Mouse (Mus musculus) lung, postnatal 0 days (tissue): ENCODE data around the gene Glrx5. TPM values are rescaled to one million over a fixed set of nuclear protein-coding genes. Genes with fewer than 3 reads are reported as not detected.
A peak's percentile ranks its signal among the peaks of the same experiment; 100 is the strongest.

Experiments
- ATAC-seq: fragments of 200-750 bp; cut with Nextera tagmentation; 2 replicates; pipeline ENCODE4 v1.8.0; 2017; ENCODE audit warnings: moderate library complexity
- DNase-seq: peaks from one replicate; pipeline ENCODE4 v3.0.0-alpha.2; 2016; ENCODE audit warnings: low spot score
- H3K27ac ChIP-seq: fragments of 300-500 bp; sonication (generic); 2 replicates; pipeline ENCODE4 v1.5.1; 2014; ENCODE audit warnings: antibody characterized with exemption, mild to moderate bottlenecking, low read length, mixed read lengths
- H3K27me3 ChIP-seq: fragments of 300-500 bp; sonication (generic); replicated peaks from 2 replicates; pipeline ENCODE4 v1.6.1; 2014; ENCODE audit warnings: low read length, mixed read lengths; ENCODE audit not compliant: insufficient read depth
- H3K36me3 ChIP-seq: fragments of 300-500 bp; sonication (generic); 2 replicates; pipeline ENCODE4 v1.6.1; 2014; ENCODE audit warnings: low read length, mixed read lengths; ENCODE audit not compliant: insufficient read depth
- H3K4me1 ChIP-seq: fragments of 300-500 bp; sonication (generic); 2 replicates; pipeline ENCODE4 v1.6.1; 2014; ENCODE audit warnings: antibody characterized with exemption, low read depth, low read length, mixed read lengths; ENCODE audit not compliant: insufficient read depth
- H3K4me2 ChIP-seq: fragments of 300-500 bp; sonication (generic); replicated peaks from 2 replicates; pipeline ENCODE4 v1.6.1; 2014; ENCODE audit warnings: low read depth, mild to moderate bottlenecking, low read length, moderate library complexity, mixed read lengths
- H3K4me3 ChIP-seq: fragments of 300-500 bp; sonication (generic); 2 replicates; pipeline ENCODE4 v1.5.1; 2014; ENCODE audit warnings: low read depth, low read length
- H3K9ac ChIP-seq: fragments of 300-500 bp; sonication (generic); replicated peaks from 2 replicates; pipeline ENCODE4 v1.6.1; 2014; ENCODE audit warnings: low read depth, mild to moderate bottlenecking
- H3K9me3 ChIP-seq: fragments of 300-500 bp; sonication (generic); 2 replicates; pipeline ENCODE4 v1.6.1; 2016; ENCODE audit warnings: low read length, mixed read lengths
- CTCF ChIP-seq: IDR thresholded peaks from 2 replicates; pipeline ENCODE4 v1.5.1; 2016; ENCODE audit warnings: antibody characterized with exemption, mild to moderate bottlenecking
- EP300 ChIP-seq: IDR thresholded peaks from 2 replicates; pipeline ENCODE4 v1.6.1; 2016; ENCODE audit warnings: antibody characterized with exemption, mild to moderate bottlenecking, control low read depth
- WGBS: fragments of 180-500 bp; shearing (Covaris S2); extraction: QIAGEN DNeasy Blood & Tissue Kit; methylation state at CpG from one replicate; pipeline ENCODE4 v1.1.7; 2014; 5-methylcytosine and 5-hydroxymethylcytosine counted together
- polyA plus RNA-seq: library from polyadenylated mRNA; unstranded; fragments of >200 nt; fragmentation: Nextera tagmentation; extraction: Ambion mirVana; gene quantifications from 2 replicates; pipeline ENCODE4 v1.2.1, GENCODE M21; 2015

The Glrx5 gene
- polyA plus RNA-seq, 1 experiment from 2014 or later, result 127 TPM

DNA sequence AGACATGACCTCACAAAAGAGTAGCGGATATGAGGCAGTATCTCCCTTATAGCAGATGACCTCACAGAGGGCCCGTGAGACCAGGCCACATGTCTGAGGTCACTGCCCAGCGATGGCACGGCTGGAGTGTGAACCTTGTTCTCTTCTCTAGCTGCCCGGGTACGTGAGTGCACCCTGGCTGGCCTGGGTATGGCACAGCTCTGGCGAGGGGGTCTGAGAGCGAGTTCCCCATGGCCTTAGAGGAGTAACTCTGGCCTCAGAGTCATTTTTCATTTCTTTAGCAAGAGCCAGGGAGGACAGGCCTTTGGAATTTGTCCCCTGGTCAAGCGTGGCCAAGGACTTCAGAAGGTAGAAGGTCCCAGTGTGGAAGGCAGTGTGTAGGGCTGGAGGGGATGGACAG, 12.3 kb downstream of the Glrx5 start:
- Histone ChIP-seq H3K4me3 (no peak overlapping the region), H3K9ac (no peak overlapping the region), H3K9me3 (no peaks in the 10 kb centered on the region), H3K36me3 (no peaks in the 10 kb centered on the region), H3K27me3 (no peaks in the 10 kb centered on the region), H3K4me1 (no peaks in the 10 kb centered on the region), H3K4me2 (no peak overlapping the region), H3K27ac (no peak overlapping the region)
- DNase-seq, result no peak
- no peak for TF ChIP-seq EP300
- no peak for TF ChIP-seq CTCF
- WGBS, result 84% methylated on average over 9 of the region's 9 CpGs
- 0 out of 2 replicates have a peak, but pooled peaks have one; percentile 33 for ATAC-seq

DNA sequence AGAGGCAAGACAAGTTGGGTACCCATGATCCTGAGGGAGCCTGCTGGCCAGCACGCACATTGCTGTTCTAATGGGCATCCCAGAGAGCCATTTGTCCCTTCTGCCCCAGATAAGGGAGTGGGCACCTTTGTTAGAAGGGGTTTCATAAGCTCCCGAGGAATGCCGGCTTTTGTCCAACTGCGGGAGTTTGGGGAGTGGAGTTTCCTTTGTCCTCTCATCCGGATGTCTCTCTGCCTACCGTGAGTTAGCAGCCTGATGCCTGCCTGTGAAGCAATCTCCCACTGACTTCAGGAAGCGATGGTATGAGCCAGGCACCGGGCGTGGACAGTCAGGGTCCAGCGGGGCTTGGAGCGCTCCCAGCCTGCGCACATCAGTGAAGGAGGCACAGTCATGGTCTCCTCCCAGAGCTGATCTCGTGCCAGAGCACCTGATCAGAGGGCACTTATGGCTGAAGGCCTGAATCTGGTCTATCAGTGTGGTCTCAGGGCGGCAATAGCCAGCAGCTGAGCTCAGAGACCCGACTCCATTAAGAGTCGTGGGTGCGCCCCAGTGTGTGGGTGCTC, 15.9 kb downstream of the Glrx5 start:
- no peaks in the 10 kb centered on the region for H3K9me3 ChIP-seq
- H3K27me3 ChIP-seq, result no peaks in the 10 kb centered on the region
- H3K4me3 ChIP-seq, result no peak overlapping the region
- H3K27ac ChIP-seq, result no peak overlapping the region
- TF ChIP-seq CTCF (no peak), EP300 (no peak)
- no peak for ATAC-seq
- 69% methylated on average over 17 of the region's 17 CpGs for WGBS
- DNase-seq, result no peak
- H3K36me3 ChIP-seq, result no peaks in the 10 kb centered on the region
- H3K9ac ChIP-seq, result no peak overlapping the region
- H3K4me1 ChIP-seq, result no peaks in the 10 kb centered on the region
- H3K4me2 ChIP-seq, result no peak overlapping the region

DNA sequence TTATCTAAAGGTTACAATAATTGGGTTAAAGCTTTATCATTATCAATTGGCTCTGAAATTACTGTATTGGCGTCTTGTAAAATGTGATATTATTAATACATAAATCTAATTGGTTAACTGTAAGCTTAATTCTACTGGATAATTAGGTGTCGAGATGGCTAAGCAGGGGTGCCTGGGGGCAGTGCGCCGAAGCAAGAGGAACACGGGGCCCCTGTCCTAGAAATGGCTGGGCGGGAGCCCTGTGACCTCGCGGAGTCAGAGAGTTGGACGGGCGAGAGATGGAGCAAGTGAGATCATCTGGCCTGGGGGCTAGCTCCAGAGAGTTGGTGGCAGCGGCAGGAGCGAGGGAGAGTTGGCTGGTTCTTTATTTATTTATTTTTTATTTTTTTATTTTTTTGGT, 17.3 kb downstream of the Glrx5 start:
- Histone ChIP-seq H3K4me2 (no peak overlapping the region), H3K4me1 (no peaks in the 10 kb centered on the region), H3K9ac (no peak overlapping the region), H3K27ac (no peak overlapping the region), H3K27me3 (no peaks in the 10 kb centered on the region), H3K36me3 (no peaks in the 10 kb centered on the region), H3K4me3 (no peak overlapping the region), H3K9me3 (no peaks in the 10 kb centered on the region)
- 73% methylated on average over 12 of the region's 12 CpGs for WGBS
- ATAC-seq, result no peak
- no peak for DNase-seq
- TF ChIP-seq EP300 (no peak), CTCF (no peak)

DNA sequence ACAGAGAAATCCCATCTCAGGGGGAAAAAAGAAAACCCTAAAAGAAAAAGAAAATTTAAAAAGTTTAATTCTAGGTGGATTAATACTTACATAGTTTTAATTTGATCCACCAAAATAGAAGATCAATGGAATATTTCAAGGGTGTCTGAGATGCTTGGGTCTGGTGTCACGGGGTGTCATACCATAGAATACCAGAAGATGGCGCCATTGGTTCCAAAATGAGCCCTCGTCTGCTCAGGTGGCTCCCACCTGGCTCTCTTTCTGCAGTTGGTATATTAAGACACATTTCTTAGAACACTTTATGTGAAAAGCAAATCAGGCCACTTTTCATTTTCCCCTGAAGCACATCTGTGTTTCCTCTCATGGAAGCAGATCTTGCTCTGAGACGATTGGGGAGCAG, 18.4 kb downstream of the Glrx5 start:
- Histone ChIP-seq H3K36me3 (no peaks in the 10 kb centered on the region), H3K4me3 (no peak overlapping the region), H3K9me3 (no peaks in the 10 kb centered on the region), H3K9ac (no peak overlapping the region), H3K4me2 (no peak overlapping the region), H3K4me1 (no peaks in the 10 kb centered on the region), H3K27ac (no peak overlapping the region), H3K27me3 (no peaks in the 10 kb centered on the region)
- peak; percentile 44 for DNase-seq
- WGBS, result 12% methylated on average over 4 of the region's 4 CpGs
- ATAC-seq, result no peak
- TF ChIP-seq CTCF (peak; percentile 74), EP300 (no peak)

DNA sequence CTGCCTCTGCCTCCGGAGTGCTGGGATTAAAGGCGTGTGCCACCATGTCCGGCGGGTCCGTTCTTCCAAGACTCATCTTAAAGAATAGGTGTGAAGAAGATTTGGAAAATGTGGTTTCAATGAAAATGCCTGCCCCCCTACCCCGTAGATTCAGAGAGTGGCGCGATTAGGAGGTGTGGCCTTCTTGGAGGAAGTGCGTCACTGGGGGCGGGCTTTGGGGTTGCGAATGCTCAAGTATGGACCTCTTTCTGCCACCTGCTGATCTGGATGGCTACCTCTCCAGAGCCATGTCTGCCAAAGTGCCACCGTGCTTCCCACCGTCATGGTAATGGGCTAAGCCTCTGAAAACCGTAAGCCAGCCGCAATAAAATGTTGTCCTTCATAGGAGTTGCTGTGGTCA, 21.6 kb downstream of the Glrx5 start:
- no peak for DNase-seq
- no peaks in the 10 kb centered on the region for H3K4me1 ChIP-seq
- H3K27me3 ChIP-seq, result no peaks in the 10 kb centered on the region
- no peak for ATAC-seq
- H3K4me3 ChIP-seq, result no peak overlapping the region
- no peak for TF ChIP-seq EP300
- no peak for TF ChIP-seq CTCF
- no peak overlapping the region for H3K9ac ChIP-seq
- no peak overlapping the region for H3K27ac ChIP-seq
- H3K36me3 ChIP-seq, result no peaks in the 10 kb centered on the region
- H3K4me2 ChIP-seq, result no peak overlapping the region
- 92% methylated on average over 15 of the region's 15 CpGs for WGBS
- H3K9me3 ChIP-seq, result no peaks in the 10 kb centered on the region

DNA sequence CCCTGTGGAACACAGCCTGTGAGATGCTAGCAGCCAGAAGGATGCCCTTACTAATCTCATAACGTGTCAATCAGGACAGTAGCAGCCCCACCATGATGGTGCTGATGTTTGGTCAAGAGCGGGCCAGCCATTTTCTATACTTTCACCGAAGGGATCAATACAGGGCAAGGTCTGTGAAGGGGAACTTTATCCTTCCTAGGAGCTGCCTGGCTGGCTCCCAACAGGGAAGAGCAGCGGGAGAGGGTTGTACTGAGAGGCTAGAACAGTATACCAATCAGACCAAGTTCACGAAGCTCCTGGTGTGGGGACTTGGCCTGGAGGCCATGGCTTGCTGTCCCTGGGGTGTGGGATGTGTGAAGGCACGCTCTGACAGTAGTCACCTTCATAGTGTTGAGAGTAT, 22.8 kb downstream of the Glrx5 start:
- 78% methylated on average over 6 of the region's 6 CpGs for WGBS
- H3K4me3 ChIP-seq, result no peak overlapping the region
- no peaks in the 10 kb centered on the region for H3K27me3 ChIP-seq
- no peak overlapping the region for H3K4me2 ChIP-seq
- H3K4me1 ChIP-seq, result no peaks in the 10 kb centered on the region
- no peaks in the 10 kb centered on the region for H3K9me3 ChIP-seq
- no peak for ATAC-seq
- TF ChIP-seq CTCF, result no peak
- TF ChIP-seq EP300, result no peak
- no peaks in the 10 kb centered on the region for H3K36me3 ChIP-seq
- H3K27ac ChIP-seq, result no peak overlapping the region
- no peak for DNase-seq
- H3K9ac ChIP-seq, result no peak overlapping the region

DNA sequence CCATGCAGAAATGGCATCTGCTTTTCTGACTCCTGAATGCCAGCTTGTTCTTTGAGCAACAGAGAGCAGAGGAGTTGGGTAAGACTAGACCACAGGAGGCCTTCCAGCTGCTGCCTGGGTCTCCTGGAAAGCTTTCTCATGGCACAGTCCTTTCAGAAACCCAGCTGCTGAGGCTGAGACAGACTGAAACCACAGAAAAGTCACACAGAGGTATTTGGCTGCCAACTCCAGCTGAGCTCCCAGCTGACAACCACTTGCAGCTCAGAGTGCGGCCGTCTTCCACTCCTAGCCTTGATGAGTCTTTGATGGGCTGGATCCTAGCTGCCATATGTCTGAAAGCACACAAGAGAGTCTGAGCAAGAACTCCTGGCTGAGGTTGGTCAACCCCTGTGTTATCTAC, 27.5 kb downstream of the Glrx5 start:
- Histone ChIP-seq H3K4me3 (no peak overlapping the region), H3K4me1 (no peaks in the 10 kb centered on the region), H3K9ac (no peak overlapping the region), H3K9me3 (no peaks in the 10 kb centered on the region), H3K4me2 (no peak overlapping the region), H3K27ac (no peak overlapping the region), H3K36me3 (no peaks in the 10 kb centered on the region), H3K27me3 (no peaks in the 10 kb centered on the region)
- no peak for ATAC-seq
- 53% methylated on average over 2 of the region's 2 CpGs for WGBS
- no peak for DNase-seq
- TF ChIP-seq EP300, result no peak
- TF ChIP-seq CTCF, result no peak
